Mouse (Mus musculus) heart, adult 2 months (tissue): ENCODE results near the gene Elmo2.

ENCODE experiments used
- CTCF ChIP-seq: fragments of 200-600 bp; IDR thresholded peaks from 2 replicates; pipeline ENCODE4 v1.8.1; 2022; ENCODE audit warnings: antibody characterized with exemption, mild to moderate bottlenecking, moderate library complexity
- EP300 ChIP-seq: fragments of 200-500 bp; IDR thresholded peaks from 2 replicates; pipeline ENCODE4 v1.6.1; 2011; ENCODE audit warnings: low read depth, low read length, control low read depth; ENCODE audit not compliant: insufficient read depth

DNA sequence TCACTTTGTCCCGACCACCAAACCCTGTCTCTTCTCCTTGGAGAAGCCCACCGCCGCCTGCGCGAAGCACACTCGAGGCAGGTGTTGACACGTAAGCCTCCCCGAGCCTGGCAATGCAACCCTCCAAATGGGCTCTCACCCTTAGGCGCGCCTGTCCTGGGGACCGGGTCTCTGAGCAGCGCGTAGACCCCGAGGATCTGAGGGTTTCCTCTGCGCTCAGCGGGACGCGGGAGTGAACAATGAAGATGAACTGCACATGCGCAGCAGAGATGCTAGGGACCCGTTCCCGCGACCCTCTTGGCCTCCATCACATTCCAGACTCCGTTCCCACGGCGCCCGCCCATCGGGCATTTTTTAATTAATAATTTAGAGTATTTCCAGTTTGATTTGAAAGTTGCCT, 42.2 kb upstream of the Elmo2 start, which contains the start of gene Zfp663:
- no peak for TF ChIP-seq CTCF
- TF ChIP-seq EP300 = no peak
